Mouse (Mus musculus) T-helper 17 cell (primary cell): Measurements from ENCODE around the gene Ube2g1.
"Not testable (repeated sequence)": the region's sequence is repeated elsewhere in the genome, so short reads cannot be mapped to it uniquely, and the experiment has no call there.

Experiments used
- in situ Hi-C, 2 experiments: fragments of 300-600 bp; cut with MboI, MseI; formaldehyde crosslinking; loops; 1 replicate in 1 of 2; 2 replicates in 1 of 2; pipeline ENCODE4 v1.15.1; 2025; ENCODE audit warnings: high pct_unique_total_duplicates in 2 of 2

The Ube2g1 gene

GRCm38 (mm10) chr11:72595010-72595737, 11.9 kb upstream of the Ube2g1 start:
- in situ Hi-C loops = no loop called here

GRCm38 (mm10) chr11:72597780-72598179, 9.3 kb upstream of the Ube2g1 start:
- in situ Hi-C loops = no loop called here

- in situ Hi-C loops = no loop called here
These were observed 487 bp downstream of the Ube2g1 start for GRCm38 (mm10) chr11:72607469-72608070.

GRCm38 (mm10) chr11:72608071-72608679, 1.1 kb downstream of the Ube2g1 start:
- in situ Hi-C loops = no loop called here

- in situ Hi-C loops = no loop called here
These were observed 2.2 kb downstream of the Ube2g1 start for GRCm38 (mm10) chr11:72609242-72609641.

- in situ Hi-C loops = not testable (repeated sequence)
These were observed 7.3 kb downstream of the Ube2g1 start for GRCm38 (mm10) chr11:72614336-72614735.

- in situ Hi-C loops = loop anchor here in 1 of 2 experiments (5.0 kb wide), 1 partner anchor 46 kb away; no protein-coding TSS in a partner anchor
These were observed 8.8 kb downstream of the Ube2g1 start for GRCm38 (mm10) chr11:72615931-72616330.

- in situ Hi-C loops = loop anchor here in 1 of 2 experiments (5.0 kb wide), 1 partner anchor 44 kb away; no protein-coding TSS in a partner anchor
These were observed 11.4 kb downstream of the Ube2g1 start for GRCm38 (mm10) chr11:72618476-72618875.

GRCm38 (mm10) chr11:72642730-72643129, 35.6 kb downstream of the Ube2g1 start:
- in situ Hi-C loops = loop anchor here in 1 of 2 experiments (25.0 kb wide), 1 partner anchor 1820 kb away; no protein-coding TSS in a partner anchor

- in situ Hi-C loops = loop anchor here in 1 of 2 experiments (25.0 kb wide), 1 partner anchor 1817 kb away; no protein-coding TSS in a partner anchor
These were observed 38.3 kb downstream of the Ube2g1 start for GRCm38 (mm10) chr11:72645386-72645785.

GRCm38 (mm10) chr11:72650347-72650746, 43.3 kb downstream of the Ube2g1 start:
- in situ Hi-C loops = no loop called here

- in situ Hi-C loops = loop anchor here in 1 of 2 experiments (5.0 kb wide), 1 partner anchor 43 kb away; no protein-coding TSS in a partner anchor
These were observed 52.8 kb downstream of the Ube2g1 start for GRCm38 (mm10) chr11:72659918-72660317.

- in situ Hi-C loops = loop anchor here in 1 of 2 experiments (5.0 kb wide), 1 partner anchor 43 kb away; no protein-coding TSS in a partner anchor
These were observed 53.3 kb downstream of the Ube2g1 start for GRCm38 (mm10) chr11:72660359-72660758.

- in situ Hi-C loops = loop anchor here in 1 of 2 experiments (5.0 kb wide), 1 partner anchor 47 kb away; no protein-coding TSS in a partner anchor
These were observed 57.6 kb downstream of the Ube2g1 start for GRCm38 (mm10) chr11:72664641-72665040.

GRCm38 (mm10) chr11:72670634-72671033, 63.6 kb downstream of the Ube2g1 start:
- in situ Hi-C loops = no loop called here

- in situ Hi-C loops = no loop called here
These were observed 64.4 kb downstream of the Ube2g1 start for GRCm38 (mm10) chr11:72671294-72671988.

GRCm38 (mm10) chr11:72672438-72672837, 65.4 kb downstream of the Ube2g1 start:
- in situ Hi-C loops = no loop called here

- in situ Hi-C loops = no loop called here
These were observed 68.2 kb downstream of the Ube2g1 start for GRCm38 (mm10) chr11:72675280-72675679.

- in situ Hi-C loops = no loop called here
These were observed 73.6 kb downstream of the Ube2g1 start for GRCm38 (mm10) chr11:72680726-72681125.

- in situ Hi-C loops = no loop called here
These were observed 76.3 kb downstream of the Ube2g1 start for GRCm38 (mm10) chr11:72683402-72683801.

GRCm38 (mm10) chr11:72686697-72687096, 79.6 kb downstream of the Ube2g1 start:
- in situ Hi-C loops = no loop called here
